Mouse (Mus musculus): Measurements from ENCODE around the gene Gm45208. TPM values are rescaled to one million over a fixed set of nuclear protein-coding genes. Genes with fewer than 3 reads are reported as not detected.

The Gm45208 gene
- polyA plus RNA-seq (2015; fragmentation: Nextera tagmentation; extraction: Ambion mirVana), result 0.72 and 1.7 TPM in 2 replicates

GRCm38 (mm10) chrX:7721514-7722281 lies at the start of gene Gm45208:
Gene Gm45208 (plus strand): TSS chrX:7722245.
- H3K9ac ChIP-seq (ENCODE audit: low read length), result peak within 1 kb of the TSS; percentile 76
- H3K4me3 ChIP-seq (ENCODE audit: low read length), result peak within 1 kb of the TSS; percentile 66
- 0 out of 2 replicates have a peak, but pooled peaks cover 3% of the 10 kb centered on the region for H3K4me1 ChIP-seq (replicated peaks; ENCODE audit: control insufficient read depth, insufficient read depth, low read length)
- H3K36me3 ChIP-seq (ENCODE audit: control insufficient read depth, insufficient read depth, low read length), result peaks cover 5% of the 10 kb centered on the region
- peak; percentile 91 for ATAC-seq (ENCODE audit: low read depth)
- WGBS, result 13% methylated on average over 22 of the region's 22 CpGs
- peak within 1 kb of the TSS; percentile 98 for H3K27ac ChIP-seq (ENCODE audit: low read length)
- H3K4me2 ChIP-seq (ENCODE audit: low read depth, low read length), result peak within 1 kb of the TSS; percentile 47
- no peaks in the 10 kb centered on the region for H3K27me3 ChIP-seq (ENCODE audit: control insufficient read depth, insufficient read depth, low read depth, low read length)
- H3K9me3 ChIP-seq (ENCODE audit: control insufficient read depth, low read length), result no peaks in the 10 kb centered on the region

GRCm38 (mm10) chrX:7672739-7673138 lies 49.3 kb upstream of the Gm45208 start:
- Histone ChIP-seq H3K9ac (ENCODE audit: low read length) (no peak overlapping the region), H3K4me1 (replicated peaks; ENCODE audit: control insufficient read depth, insufficient read depth, low read length) (peaks cover 10% of the 10 kb centered on the region), H3K27ac (ENCODE audit: low read length) (no peak overlapping the region), H3K4me3 (ENCODE audit: low read length) (no peak overlapping the region), H3K36me3 (ENCODE audit: control insufficient read depth, insufficient read depth, low read length) (no peaks in the 10 kb centered on the region), H3K27me3 (ENCODE audit: control insufficient read depth, insufficient read depth, low read depth, low read length) (no peaks in the 10 kb centered on the region), H3K4me2 (ENCODE audit: low read depth, low read length) (no peak overlapping the region), H3K9me3 (ENCODE audit: control insufficient read depth, low read length) (no peaks in the 10 kb centered on the region)
- 32% methylated on average over 6 of the region's 6 CpGs for WGBS
- ATAC-seq (ENCODE audit: low read depth), result no peak

GRCm38 (mm10) chrX:7673578-7674281 lies 48.3 kb upstream of the Gm45208 start:
- Histone ChIP-seq H3K4me1 (replicated peaks; ENCODE audit: control insufficient read depth, insufficient read depth, low read length) (peaks cover 10% of the 10 kb centered on the region), H3K36me3 (ENCODE audit: control insufficient read depth, insufficient read depth, low read length) (no peaks in the 10 kb centered on the region), H3K4me3 (ENCODE audit: low read length) (peak overlapping the region; percentile 22), H3K27me3 (ENCODE audit: control insufficient read depth, insufficient read depth, low read depth, low read length) (no peaks in the 10 kb centered on the region), H3K4me2 (ENCODE audit: low read depth, low read length) (peak overlapping the region; percentile 58), H3K27ac (ENCODE audit: low read length) (peak overlapping the region; percentile 72), H3K9ac (ENCODE audit: low read length) (peak overlapping the region; percentile 40), H3K9me3 (ENCODE audit: control insufficient read depth, low read length) (no peaks in the 10 kb centered on the region)
- 0 out of 2 replicates have a peak, but pooled peaks have one; percentile 8 for ATAC-seq (ENCODE audit: low read depth)
- WGBS, result 25% methylated on average over 12 of the region's 12 CpGs

GRCm38 (mm10) chrX:7674284-7675000 lies 47.6 kb upstream of the Gm45208 start:
- Histone ChIP-seq H3K27me3 (ENCODE audit: control insufficient read depth, insufficient read depth, low read depth, low read length) (no peaks in the 10 kb centered on the region), H3K9ac (ENCODE audit: low read length) (peak overlapping the region; percentile 40), H3K27ac (ENCODE audit: low read length) (peak overlapping the region; percentile 72), H3K36me3 (ENCODE audit: control insufficient read depth, insufficient read depth, low read length) (no peaks in the 10 kb centered on the region), H3K4me2 (ENCODE audit: low read depth, low read length) (peak overlapping the region; percentile 58), H3K4me1 (replicated peaks; ENCODE audit: control insufficient read depth, insufficient read depth, low read length) (peaks cover 10% of the 10 kb centered on the region), H3K4me3 (ENCODE audit: low read length) (peak overlapping the region; percentile 22), H3K9me3 (ENCODE audit: control insufficient read depth, low read length) (no peaks in the 10 kb centered on the region)
- WGBS, result 23% methylated on average over 28 of the region's 28 CpGs
- peak; percentile 16; the same call in 1 of the 2 replicates for ATAC-seq (ENCODE audit: low read depth)

DNA sequence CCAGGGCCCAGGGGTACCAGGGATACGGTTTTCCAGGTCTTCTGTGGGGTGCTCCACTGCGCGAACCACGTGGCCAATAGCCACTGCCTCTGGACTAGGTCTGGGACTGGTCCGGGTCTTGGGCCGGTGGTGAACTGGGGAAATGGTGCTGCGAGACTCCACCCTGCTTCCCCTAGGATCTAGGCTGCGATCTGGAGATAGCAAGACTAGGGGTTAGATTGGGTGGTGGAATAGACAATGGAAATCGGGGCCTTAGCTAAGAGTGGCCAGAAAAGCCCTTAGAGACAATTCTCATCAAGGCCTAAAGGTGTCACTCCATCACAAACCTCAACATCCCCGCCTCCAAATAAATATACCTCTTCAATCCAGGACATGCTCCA lies 47.1 kb upstream of the Gm45208 start:
- no peaks in the 10 kb centered on the region for H3K27me3 ChIP-seq (ENCODE audit: control insufficient read depth, insufficient read depth, low read depth, low read length)
- ATAC-seq (ENCODE audit: low read depth), result no peak
- peak overlapping the region; percentile 72 for H3K27ac ChIP-seq (ENCODE audit: low read length)
- no peaks in the 10 kb centered on the region for H3K36me3 ChIP-seq (ENCODE audit: control insufficient read depth, insufficient read depth, low read length)
- WGBS, result 39% methylated on average over 10 of the region's 10 CpGs
- peak overlapping the region; percentile 22 for H3K4me3 ChIP-seq (ENCODE audit: low read length)
- no peaks in the 10 kb centered on the region for H3K9me3 ChIP-seq (ENCODE audit: control insufficient read depth, low read length)
- H3K9ac ChIP-seq (ENCODE audit: low read length), result peak overlapping the region; percentile 40
- H3K4me1 ChIP-seq (replicated peaks; ENCODE audit: control insufficient read depth, insufficient read depth, low read length), result peaks cover 10% of the 10 kb centered on the region
- peak overlapping the region; percentile 58 for H3K4me2 ChIP-seq (ENCODE audit: low read depth, low read length)

DNA sequence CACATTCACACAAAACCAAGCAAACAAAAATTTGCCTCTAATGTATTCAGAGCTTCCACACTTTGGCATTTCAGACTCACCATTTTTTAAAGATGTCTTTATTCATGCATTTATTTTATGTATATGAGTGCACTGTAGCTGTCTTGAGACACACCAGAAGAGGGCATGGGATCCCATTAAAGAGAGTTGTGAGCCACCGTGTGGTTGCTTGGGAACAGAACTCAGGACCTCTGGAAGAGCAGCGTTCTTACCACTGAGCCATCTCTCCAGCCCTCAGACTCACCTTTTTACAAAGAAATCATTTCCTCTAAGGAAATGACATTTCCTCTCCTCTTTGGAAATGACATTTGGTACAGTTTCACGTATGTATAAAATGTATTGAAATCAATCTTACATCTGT lies 43.1 kb upstream of the Gm45208 start:
- no peaks in the 10 kb centered on the region for H3K36me3 ChIP-seq (ENCODE audit: control insufficient read depth, insufficient read depth, low read length)
- ATAC-seq (ENCODE audit: low read depth), result no peak
- WGBS, result 37% methylated on average over 3 of the region's 3 CpGs

GRCm38 (mm10) chrX:7679405-7680056 lies 42.5 kb upstream of the Gm45208 start:
- WGBS, result 15% methylated on average over 27 of the region's 27 CpGs
- H3K27me3 ChIP-seq (ENCODE audit: control insufficient read depth, insufficient read depth, low read depth, low read length), result no peaks in the 10 kb centered on the region
- H3K9ac ChIP-seq (ENCODE audit: low read length), result peak overlapping the region; percentile 59
- peak overlapping the region; percentile 56 for H3K4me2 ChIP-seq (ENCODE audit: low read depth, low read length)
- H3K4me3 ChIP-seq (ENCODE audit: low read length), result peak overlapping the region; percentile 37
- H3K9me3 ChIP-seq (ENCODE audit: control insufficient read depth, low read length), result no peaks in the 10 kb centered on the region
- no peaks in the 10 kb centered on the region for H3K4me1 ChIP-seq (replicated peaks; ENCODE audit: control insufficient read depth, insufficient read depth, low read length)
- ATAC-seq (ENCODE audit: low read depth), result peak; percentile 98
- 0 out of 2 replicates have a peak overlapping the region, but pooled peaks have one; percentile 27 for H3K27ac ChIP-seq (ENCODE audit: low read length)
- H3K36me3 ChIP-seq (ENCODE audit: control insufficient read depth, insufficient read depth, low read length), result no peaks in the 10 kb centered on the region

More for the DNA sequence above, 43.1 kb upstream of the Gm45208 start:
- no peaks in the 10 kb centered on the region for H3K9me3 ChIP-seq (ENCODE audit: control insufficient read depth, low read length)
- H3K27ac ChIP-seq (ENCODE audit: low read length), result no peak overlapping the region
- peaks cover 3% of the 10 kb centered on the region for H3K4me1 ChIP-seq (replicated peaks; ENCODE audit: control insufficient read depth, insufficient read depth, low read length)
- H3K27me3 ChIP-seq (ENCODE audit: control insufficient read depth, insufficient read depth, low read depth, low read length), result no peaks in the 10 kb centered on the region
- H3K4me2 ChIP-seq (ENCODE audit: low read depth, low read length), result no peak overlapping the region
- no peak overlapping the region for H3K4me3 ChIP-seq (ENCODE audit: low read length)
- H3K9ac ChIP-seq (ENCODE audit: low read length), result no peak overlapping the region

GRCm38 (mm10) chrX:7680057-7680412 lies 42.0 kb upstream of the Gm45208 start:
- Histone ChIP-seq H3K36me3 (ENCODE audit: control insufficient read depth, insufficient read depth, low read length) (no peaks in the 10 kb centered on the region), H3K4me2 (ENCODE audit: low read depth, low read length) (peak overlapping the region; percentile 56), H3K4me1 (replicated peaks; ENCODE audit: control insufficient read depth, insufficient read depth, low read length) (no peaks in the 10 kb centered on the region), H3K27ac (ENCODE audit: low read length) (no peak overlapping the region), H3K27me3 (ENCODE audit: control insufficient read depth, insufficient read depth, low read depth, low read length) (no peaks in the 10 kb centered on the region), H3K9me3 (ENCODE audit: control insufficient read depth, low read length) (no peaks in the 10 kb centered on the region), H3K4me3 (ENCODE audit: low read length) (peak overlapping the region; percentile 37), H3K9ac (ENCODE audit: low read length) (peak overlapping the region; percentile 59)
- no peak for ATAC-seq (ENCODE audit: low read depth)
- WGBS, result 28% methylated on average over 10 of the region's 12 CpGs
